Mouse (Mus musculus): Measurements from ENCODE around the gene Fgf11. TPM values are rescaled to one million over a fixed set of nuclear protein-coding genes. Genes with fewer than 3 reads are reported as not detected.
A peak's percentile ranks its signal among the peaks of the same experiment; 100 is the strongest.

The Fgf11 gene
- 0.41 and 0.42 TPM in 2 replicates for polyA plus RNA-seq (2012; rRNA removed)
- 0.06 and 0.13 TPM in 2 replicates for polyA plus RNA-seq (2014; fragmentation: Nextera tagmentation; extraction: Ambion mirVana)

- WGBS (ENCODE audit: insufficient replicate concordance) = 3% methylated on average over 31 of the region's 33 CpGs
- peak within 1 kb of the TSS; percentile 28 to 50 for H3K4me3 ChIP-seq (ENCODE audit: insufficient read depth in 1 of 2, low read depth in 2 of 2, low read length in 2 of 2)
- H3K9me3 ChIP-seq (ENCODE audit: control insufficient read depth, low read length) = no peaks in the 10 kb centered on the region
- DNase-seq (ENCODE audit: low read depth in 3 of 3, low spot score in 3 of 3) (no peak), ATAC-seq (ENCODE audit: insufficient read depth) (no peak)
- no peak for TF ChIP-seq CTCF (IDR thresholded peaks at IDR 0.05; ENCODE audit: low read depth)
- TF ChIP-seq EP300 (IDR thresholded peaks at IDR 0.05; ENCODE audit: low read depth) = no peak
- H3K27me3 ChIP-seq (ENCODE audit: control insufficient read depth, insufficient read depth, low read length) = peaks cover 95% of the 10 kb centered on the region
- H3K36me3 ChIP-seq (replicated peaks; ENCODE audit: control insufficient read depth, insufficient read depth, low read depth) = no peaks in the 10 kb centered on the region
- no peak within 1 kb of the TSS for H3K27ac ChIP-seq
- H3K9ac ChIP-seq (replicated peaks) = no peak within 1 kb of the TSS
- H3K4me1 ChIP-seq (replicated peaks; ENCODE audit: control insufficient read depth in 2 of 2, insufficient read depth in 2 of 2, low read length in 1 of 2) = peaks cover 0 to 2% of the 10 kb centered on the region in 2 experiments; a peak in 2 of 4 replicates
- peak within 1 kb of the TSS; percentile 65 for H3K4me2 ChIP-seq (ENCODE audit: low read depth)
These were observed at the start of gene Fgf11 for GRCm38 (mm10) chr11:69801379-69801977. Fgf11 (minus strand) TSS chr11:69801857.

- peaks cover 20% of the 10 kb centered on the region for H3K36me3 ChIP-seq (replicated peaks; ENCODE audit: control insufficient read depth, insufficient read depth, low read depth)
These were observed 49.1 kb upstream of the Fgf11 start for GRCm38 (mm10) chr11:69850754-69851153.

GRCm38 (mm10) chr11:69849884-69850283, 48.2 kb upstream of the Fgf11 start:
- ATAC-seq (ENCODE audit: insufficient read depth) (no peak), DNase-seq (ENCODE audit: low read depth in 3 of 3, low spot score in 3 of 3) (no peak)
- H3K27ac ChIP-seq = no peak overlapping the region
- no peak overlapping the region for H3K4me2 ChIP-seq (ENCODE audit: low read depth)
- 84% methylated on average over 15 of the region's 15 CpGs for WGBS (ENCODE audit: insufficient replicate concordance)
- no peaks in the 10 kb centered on the region for H3K9me3 ChIP-seq (ENCODE audit: control insufficient read depth, low read length)
- H3K4me1 ChIP-seq (replicated peaks; ENCODE audit: control insufficient read depth in 2 of 2, insufficient read depth in 2 of 2, low read length in 1 of 2) = peaks cover 55 to 66% of the 10 kb centered on the region in 2 experiments
- no peak for TF ChIP-seq EP300 (IDR thresholded peaks at IDR 0.05; ENCODE audit: low read depth)
- TF ChIP-seq CTCF (IDR thresholded peaks at IDR 0.05; ENCODE audit: low read depth) = no peak
- no peaks in the 10 kb centered on the region for H3K27me3 ChIP-seq (ENCODE audit: control insufficient read depth, insufficient read depth, low read length)
- H3K9ac ChIP-seq (replicated peaks) = no peak overlapping the region
- no peak overlapping the region for H3K4me3 ChIP-seq (ENCODE audit: insufficient read depth in 1 of 2, low read depth in 2 of 2, low read length in 2 of 2)
- H3K36me3 ChIP-seq (replicated peaks; ENCODE audit: control insufficient read depth, insufficient read depth, low read depth) = peaks cover 20% of the 10 kb centered on the region

More at GRCm38 (mm10) chr11:69850754-69851153, 49.1 kb upstream of the Fgf11 start:
- DNase-seq (ENCODE audit: low read depth in 3 of 3, low spot score in 3 of 3) = no peak
- Histone ChIP-seq H3K4me1 (replicated peaks; ENCODE audit: control insufficient read depth in 2 of 2, insufficient read depth in 2 of 2, low read length in 1 of 2) (peaks cover 57 to 68% of the 10 kb centered on the region in 2 experiments), H3K9ac (replicated peaks) (no peak overlapping the region), H3K27me3 (ENCODE audit: control insufficient read depth, insufficient read depth, low read length) (no peaks in the 10 kb centered on the region), H3K9me3 (ENCODE audit: control insufficient read depth, low read length) (no peaks in the 10 kb centered on the region), H3K4me3 (ENCODE audit: insufficient read depth in 1 of 2, low read depth in 2 of 2, low read length in 2 of 2) (no peak overlapping the region), H3K27ac (peak overlapping the region; percentile 5), H3K4me2 (ENCODE audit: low read depth) (no peak overlapping the region)
- no peak for TF ChIP-seq EP300 (IDR thresholded peaks at IDR 0.05; ENCODE audit: low read depth)
- TF ChIP-seq CTCF (IDR thresholded peaks at IDR 0.05; ENCODE audit: low read depth) = no peak
- WGBS (ENCODE audit: insufficient replicate concordance) = 49% methylated on average over 8 of the region's 8 CpGs
- no peak for ATAC-seq (ENCODE audit: insufficient read depth)

- ATAC-seq (ENCODE audit: insufficient read depth) = no peak
- Histone ChIP-seq H3K27me3 (ENCODE audit: control insufficient read depth, insufficient read depth, low read length) (no peaks in the 10 kb centered on the region), H3K27ac (no peak overlapping the region; the same call in 1 of the 2 replicates), H3K9ac (replicated peaks) (no peak overlapping the region), H3K4me3 (ENCODE audit: insufficient read depth in 1 of 2, low read depth in 2 of 2, low read length in 2 of 2) (no peak overlapping the region), H3K36me3 (replicated peaks; ENCODE audit: control insufficient read depth, insufficient read depth, low read depth) (peaks cover 20% of the 10 kb centered on the region), H3K4me2 (ENCODE audit: low read depth) (no peak overlapping the region), H3K9me3 (ENCODE audit: control insufficient read depth, low read length) (no peaks in the 10 kb centered on the region), H3K4me1 (replicated peaks; ENCODE audit: control insufficient read depth in 2 of 2, insufficient read depth in 2 of 2, low read length in 1 of 2) (peaks cover 50 to 59% of the 10 kb centered on the region in 2 experiments)
- WGBS (ENCODE audit: insufficient replicate concordance) = 73% methylated on average over 9 of the region's 9 CpGs
- TF ChIP-seq CTCF (IDR thresholded peaks at IDR 0.05; ENCODE audit: low read depth) (no peak), EP300 (IDR thresholded peaks at IDR 0.05; ENCODE audit: low read depth) (no peak)
- no peak for DNase-seq (ENCODE audit: low read depth in 3 of 3, low spot score in 3 of 3)
These were observed 47.5 kb upstream of the Fgf11 start for GRCm38 (mm10) chr11:69849128-69849527.

GRCm38 (mm10) chr11:69848021-69848420, 46.4 kb upstream of the Fgf11 start:
- H3K4me2 ChIP-seq (ENCODE audit: low read depth) = peak overlapping the region; percentile 96
- ATAC-seq (ENCODE audit: insufficient read depth) = no peak
- peaks cover 20% of the 10 kb centered on the region for H3K36me3 ChIP-seq (replicated peaks; ENCODE audit: control insufficient read depth, insufficient read depth, low read depth)
- no peaks in the 10 kb centered on the region for H3K27me3 ChIP-seq (ENCODE audit: control insufficient read depth, insufficient read depth, low read length)
- H3K9me3 ChIP-seq (ENCODE audit: control insufficient read depth, low read length) = no peaks in the 10 kb centered on the region
- peak overlapping the region; percentile 12; the same call in 1 of the 2 replicates for H3K27ac ChIP-seq
- peaks cover 42 to 52% of the 10 kb centered on the region in 2 experiments for H3K4me1 ChIP-seq (replicated peaks; ENCODE audit: control insufficient read depth in 2 of 2, insufficient read depth in 2 of 2, low read length in 1 of 2)
- no peak overlapping the region for H3K9ac ChIP-seq (replicated peaks)
- H3K4me3 ChIP-seq (ENCODE audit: insufficient read depth in 1 of 2, low read depth in 2 of 2, low read length in 2 of 2) = no peak overlapping the region
- WGBS (ENCODE audit: insufficient replicate concordance) = 91% methylated on average over 6 of the region's 6 CpGs
- no peak for DNase-seq (ENCODE audit: low read depth in 3 of 3, low spot score in 3 of 3)
- TF ChIP-seq CTCF (IDR thresholded peaks at IDR 0.05; ENCODE audit: low read depth) = no peak
- TF ChIP-seq EP300 (IDR thresholded peaks at IDR 0.05; ENCODE audit: low read depth) = no peak
